Mouse (Mus musculus): Measurements from ENCODE around the gene Polr2a.

GRCm38 (mm10) chr11:69754233-69754632 lies 4.2 kb downstream of the Polr2a start:
- no peak for TF ChIP-seq CTCF (IDR thresholded peaks at IDR 0.05; ENCODE audit: control insufficient read depth, insufficient read depth, insufficient read length)
- no peak for TF ChIP-seq MYOD1 (IDR thresholded peaks at IDR 0.05; ENCODE audit: control insufficient read depth, insufficient read length, low read depth)
- no peak for TF ChIP-seq MAX (IDR thresholded peaks at IDR 0.05)
- TF ChIP-seq FOSL1 (IDR thresholded peaks at IDR 0.05; ENCODE audit: insufficient read depth, low read length, poor library complexity, severe bottlenecking), result no peak
- no peak for TF ChIP-seq USF1 (IDR thresholded peaks at IDR 0.05; ENCODE audit: low read depth)
